Mouse (Mus musculus): ENCODE measurements around the gene Disp3. TPM values are rescaled to one million over a fixed set of nuclear protein-coding genes. Genes with fewer than 3 reads are reported as not detected.

Gene Disp3
- polyA plus RNA-seq, 1 experiment: 0.03 TPM

DNA sequence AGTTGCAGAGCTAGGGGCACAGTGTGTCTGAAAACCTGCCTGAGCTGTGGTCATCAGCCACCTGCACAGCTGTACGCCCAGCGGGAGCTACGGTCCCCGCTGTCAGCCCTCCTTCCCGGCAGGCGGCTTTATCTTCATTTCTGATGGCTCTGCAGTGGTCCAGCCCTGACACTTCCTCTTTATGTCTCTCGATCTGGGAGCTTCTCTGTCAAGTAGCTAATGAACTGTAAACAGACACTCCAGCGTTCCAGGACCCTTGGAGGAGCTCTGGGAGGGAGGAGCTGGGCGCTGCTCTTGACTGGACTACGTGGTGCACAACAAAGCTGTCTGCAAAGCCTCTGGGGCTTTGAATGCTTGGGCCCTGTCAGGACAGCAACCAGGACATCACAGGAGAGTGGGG is 67.1 kb downstream of the Disp3 start:
- H3K27me3 ChIP-seq (replicated peaks; ENCODE audit: control insufficient read depth, insufficient read depth, low read length): no peaks in the 10 kb centered on the region

DNA sequence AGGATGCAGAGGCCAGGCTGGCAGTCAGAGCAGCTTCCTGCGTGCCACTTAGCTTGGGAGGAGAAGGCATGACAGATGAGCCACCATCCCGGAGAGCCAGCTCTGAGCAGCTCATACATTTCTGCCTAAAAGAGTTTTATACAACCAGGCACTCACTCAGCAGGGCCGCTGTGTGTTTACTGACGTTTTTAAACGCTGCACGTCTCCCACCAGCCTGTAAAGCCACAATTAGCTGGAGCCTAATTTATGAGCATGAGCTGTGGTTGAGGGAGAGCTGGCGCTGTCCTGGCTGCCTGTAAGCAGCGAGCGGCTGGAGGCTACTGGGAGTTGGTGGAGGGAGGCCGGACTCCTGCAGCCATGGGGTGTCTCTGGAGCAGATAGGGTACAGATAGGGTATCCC is 69.5 kb downstream of the Disp3 start:
- Histone ChIP-seq H3K36me3 (ENCODE audit: control insufficient read depth, insufficient read depth, low read length) (no peaks in the 10 kb centered on the region), H3K27me3 (replicated peaks; ENCODE audit: control insufficient read depth, insufficient read depth, low read length) (no peaks in the 10 kb centered on the region), H3K4me3 (ENCODE audit: insufficient read depth, low read depth, low read length) (no peak overlapping the region), H3K27ac (ENCODE audit: insufficient read depth, low read depth, low read length) (no peak overlapping the region), H3K4me1 (ENCODE audit: control insufficient read depth, insufficient read depth, low read length) (no peaks in the 10 kb centered on the region)
- DNase-seq: no peak
- WGBS: 7% methylated on average over 10 of the region's 10 CpGs
- TF ChIP-seq CTCF (conservative IDR thresholded peaks at IDR 0.05; ENCODE audit: insufficient read depth, insufficient read length, low read depth, low read length) (no peak), POLR2A (IDR thresholded peaks at IDR 0.05; ENCODE audit: low read depth, low read length) (no peak)

More for the DNA sequence above, 67.1 kb downstream of the Disp3 start:
- WGBS: 10% methylated on average over 10 of the region's 10 CpGs
- H3K27ac ChIP-seq (ENCODE audit: insufficient read depth, low read depth, low read length): no peak overlapping the region
- no peak for TF ChIP-seq POLR2A (IDR thresholded peaks at IDR 0.05; ENCODE audit: low read depth, low read length)
- TF ChIP-seq CTCF (conservative IDR thresholded peaks at IDR 0.05; ENCODE audit: insufficient read depth, insufficient read length, low read depth, low read length): no peak
- no peaks in the 10 kb centered on the region for H3K4me1 ChIP-seq (ENCODE audit: control insufficient read depth, insufficient read depth, low read length)
- no peak for DNase-seq
- no peaks in the 10 kb centered on the region for H3K36me3 ChIP-seq (ENCODE audit: control insufficient read depth, insufficient read depth, low read length)
- H3K4me3 ChIP-seq (ENCODE audit: insufficient read depth, low read depth, low read length): no peak overlapping the region

DNA sequence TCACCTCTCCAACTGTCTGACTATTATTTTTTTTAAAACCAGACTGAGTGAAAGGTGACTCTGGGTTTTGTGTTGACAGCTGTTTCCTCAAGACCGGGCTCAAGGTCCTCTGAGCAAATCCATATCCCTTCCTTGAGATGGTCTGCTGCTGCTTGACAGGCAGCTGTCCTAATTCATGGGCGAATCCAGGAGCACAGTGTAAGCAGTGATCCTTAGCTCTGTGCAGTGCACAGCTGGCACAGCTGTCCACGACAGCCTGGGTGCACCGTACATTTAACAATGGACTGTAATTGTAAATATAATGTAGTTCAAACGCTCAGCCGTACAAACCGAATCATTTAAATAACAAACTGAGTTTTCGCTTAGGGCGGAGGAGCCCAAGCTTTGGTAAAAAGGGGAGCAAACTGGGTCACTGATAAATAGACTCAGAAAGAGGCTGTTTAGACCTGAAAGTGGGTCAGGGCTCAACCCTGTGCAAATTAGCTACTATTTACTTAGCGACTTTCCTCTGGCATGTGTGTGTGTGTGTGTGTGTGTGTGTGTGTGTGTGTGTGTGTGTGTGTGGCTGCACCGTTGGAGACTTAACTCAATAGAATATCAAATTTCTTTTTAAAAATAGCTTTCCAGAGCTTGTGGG is 72.4 kb downstream of the Disp3 start:
- H3K4me3 ChIP-seq (ENCODE audit: insufficient read depth, low read depth, low read length): no peak overlapping the region
- H3K4me1 ChIP-seq (ENCODE audit: control insufficient read depth, insufficient read depth, low read length): no peaks in the 10 kb centered on the region
- no peak overlapping the region for H3K27ac ChIP-seq (ENCODE audit: insufficient read depth, low read depth, low read length)
- no peak for DNase-seq
- 21% methylated on average over 11 of the region's 11 CpGs for WGBS
- H3K27me3 ChIP-seq (replicated peaks; ENCODE audit: control insufficient read depth, insufficient read depth, low read length): no peaks in the 10 kb centered on the region
- H3K36me3 ChIP-seq (ENCODE audit: control insufficient read depth, insufficient read depth, low read length): no peaks in the 10 kb centered on the region
- TF ChIP-seq CTCF (conservative IDR thresholded peaks at IDR 0.05; ENCODE audit: insufficient read depth, insufficient read length, low read depth, low read length): no peak
- no peak for TF ChIP-seq POLR2A (IDR thresholded peaks at IDR 0.05; ENCODE audit: low read depth, low read length)

DNA sequence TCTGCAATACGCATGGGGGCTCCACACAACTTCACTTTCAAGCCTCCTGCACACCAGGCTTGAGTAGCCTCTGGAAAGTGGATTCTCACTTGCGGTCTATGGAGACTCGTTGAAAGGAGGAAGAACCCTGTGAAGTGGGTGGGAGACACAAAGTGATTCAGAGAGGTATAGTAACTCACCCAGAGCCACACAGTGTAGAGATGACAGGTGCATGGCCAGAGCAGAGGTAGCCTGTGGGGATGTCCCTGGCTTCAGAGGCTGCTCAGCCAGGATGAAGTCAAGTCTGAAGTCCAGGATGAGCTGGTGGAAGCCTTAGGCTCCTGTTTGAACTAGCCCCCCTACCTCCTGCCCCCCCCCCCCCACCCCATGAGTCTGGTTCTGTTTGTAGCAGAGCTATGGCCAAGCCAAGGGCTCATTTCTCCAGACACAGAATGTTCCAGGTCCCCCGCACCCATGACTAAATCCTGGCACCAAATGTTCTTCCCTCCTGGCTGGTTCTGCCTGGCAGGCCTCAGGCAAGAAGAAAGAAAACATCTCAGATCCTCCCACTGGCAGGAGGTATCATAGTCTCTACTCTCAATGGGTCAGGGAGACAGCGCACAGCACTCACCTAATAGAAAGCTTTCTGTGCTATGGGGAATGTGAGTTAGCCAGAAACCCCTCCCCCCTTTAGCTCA is 73.2 kb downstream of the Disp3 start:
- WGBS: 46% methylated on average over 5 of the region's 5 CpGs
- Histone ChIP-seq H3K4me1 (ENCODE audit: control insufficient read depth, insufficient read depth, low read length) (no peaks in the 10 kb centered on the region), H3K27ac (ENCODE audit: insufficient read depth, low read depth, low read length) (no peak overlapping the region), H3K27me3 (replicated peaks; ENCODE audit: control insufficient read depth, insufficient read depth, low read length) (no peaks in the 10 kb centered on the region), H3K4me3 (ENCODE audit: insufficient read depth, low read depth, low read length) (no peak overlapping the region), H3K36me3 (ENCODE audit: control insufficient read depth, insufficient read depth, low read length) (no peaks in the 10 kb centered on the region)
- DNase-seq: no peak
- no peak for TF ChIP-seq CTCF (conservative IDR thresholded peaks at IDR 0.05; ENCODE audit: insufficient read depth, insufficient read length, low read depth, low read length)
- no peak for TF ChIP-seq POLR2A (IDR thresholded peaks at IDR 0.05; ENCODE audit: low read depth, low read length)

DNA sequence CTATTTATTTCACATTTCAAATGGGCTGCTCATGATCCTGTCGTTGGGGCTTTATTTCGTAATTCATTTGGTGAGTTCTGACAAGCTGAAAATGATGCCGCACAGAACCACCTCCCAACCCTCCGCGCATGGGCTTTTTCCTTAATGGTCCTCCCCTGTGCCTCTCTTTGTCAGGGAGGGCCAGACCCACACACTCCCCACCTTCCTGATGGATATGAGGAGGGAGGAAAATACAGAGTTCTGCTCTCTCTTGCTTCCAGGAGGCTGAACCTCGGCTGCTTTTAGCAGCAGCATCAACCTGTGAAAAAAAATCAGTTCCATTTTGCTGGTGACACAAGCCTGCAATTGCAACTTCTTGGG is 82.9 kb downstream of the Disp3 start:
- Histone ChIP-seq H3K36me3 (ENCODE audit: control insufficient read depth, insufficient read depth, low read length) (no peaks in the 10 kb centered on the region), H3K4me3 (ENCODE audit: insufficient read depth, low read depth, low read length) (no peak overlapping the region), H3K27ac (ENCODE audit: insufficient read depth, low read depth, low read length) (no peak overlapping the region), H3K27me3 (replicated peaks; ENCODE audit: control insufficient read depth, insufficient read depth, low read length) (no peaks in the 10 kb centered on the region), H3K4me1 (ENCODE audit: control insufficient read depth, insufficient read depth, low read length) (no peaks in the 10 kb centered on the region)
- TF ChIP-seq POLR2A (IDR thresholded peaks at IDR 0.05; ENCODE audit: low read depth, low read length) (no peak), CTCF (conservative IDR thresholded peaks at IDR 0.05; ENCODE audit: insufficient read depth, insufficient read length, low read depth, low read length) (no peak)
- WGBS: 51% methylated on average over 6 of the region's 6 CpGs
- DNase-seq: no peak

DNA sequence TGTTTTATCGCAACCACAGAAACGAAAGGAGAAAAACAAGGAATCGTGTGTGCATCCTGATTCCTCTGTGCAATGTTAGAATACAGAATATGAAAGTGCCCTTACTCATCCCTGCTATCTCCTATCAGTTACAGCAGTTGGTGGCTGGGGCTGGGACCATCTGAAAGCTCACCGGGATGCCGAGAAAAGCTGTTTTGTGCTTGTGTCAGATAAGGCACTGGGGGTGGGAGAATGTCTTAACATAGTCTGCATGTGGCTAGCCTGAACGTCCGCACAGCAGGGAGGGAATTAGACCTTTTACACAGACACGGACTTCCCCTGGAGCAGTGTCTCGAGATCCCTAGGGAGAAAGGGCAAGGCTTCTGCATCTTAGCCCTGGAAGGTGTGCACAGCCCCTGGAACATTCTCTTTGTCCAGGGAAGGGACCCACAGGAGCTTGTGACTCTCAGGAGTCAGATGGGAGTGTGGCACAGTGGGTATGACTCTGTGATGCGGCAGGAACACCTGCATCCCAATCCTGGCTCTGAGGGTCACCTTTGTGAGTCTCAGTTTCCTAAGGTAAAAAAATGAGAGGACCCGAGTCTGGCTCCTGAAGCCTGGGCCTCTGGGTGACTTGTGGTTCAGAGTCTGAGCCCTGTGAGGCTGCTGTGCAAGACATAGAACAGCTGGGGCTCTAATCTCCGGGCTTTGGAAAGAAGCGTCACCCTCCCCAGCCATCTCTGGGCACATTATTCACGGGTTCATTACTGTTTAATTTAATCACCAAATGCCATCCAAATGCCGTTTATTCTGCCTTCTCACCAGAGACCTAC is 83.5 kb downstream of the Disp3 start:
- H3K27ac ChIP-seq (ENCODE audit: insufficient read depth, low read depth, low read length): no peak overlapping the region
- no peak overlapping the region for H3K4me3 ChIP-seq (ENCODE audit: insufficient read depth, low read depth, low read length)
- H3K36me3 ChIP-seq (ENCODE audit: control insufficient read depth, insufficient read depth, low read length): no peaks in the 10 kb centered on the region
- 60% methylated on average over 15 of the region's 15 CpGs for WGBS
- TF ChIP-seq CTCF (conservative IDR thresholded peaks at IDR 0.05; ENCODE audit: insufficient read depth, insufficient read length, low read depth, low read length): no peak
- TF ChIP-seq POLR2A (IDR thresholded peaks at IDR 0.05; ENCODE audit: low read depth, low read length): no peak
- H3K4me1 ChIP-seq (ENCODE audit: control insufficient read depth, insufficient read depth, low read length): no peaks in the 10 kb centered on the region
- no peak for DNase-seq
- H3K27me3 ChIP-seq (replicated peaks; ENCODE audit: control insufficient read depth, insufficient read depth, low read length): no peaks in the 10 kb centered on the region

DNA sequence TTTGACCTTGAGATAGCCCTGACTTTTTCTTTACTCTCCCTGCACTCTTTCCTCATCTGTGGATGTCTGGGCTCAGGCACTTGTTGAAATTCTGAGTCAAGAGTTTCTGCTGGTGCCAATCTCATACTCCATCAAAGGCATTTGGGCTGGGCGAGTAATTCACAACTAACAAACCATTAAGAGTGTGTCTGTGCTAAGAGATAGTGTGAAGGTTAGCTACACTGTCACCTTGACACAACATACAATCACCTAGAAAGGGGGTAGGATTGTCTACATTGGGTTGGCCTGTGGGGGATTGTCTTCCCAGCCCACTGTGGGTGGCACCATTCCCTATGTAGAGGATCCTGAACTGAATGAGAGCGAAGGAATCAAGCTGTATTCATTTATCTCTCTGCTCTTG is 84.2 kb downstream of the Disp3 start:
- no peaks in the 10 kb centered on the region for H3K36me3 ChIP-seq (ENCODE audit: control insufficient read depth, insufficient read depth, low read length)

More for the DNA sequence above, 84.2 kb downstream of the Disp3 start:
- Histone ChIP-seq H3K27me3 (replicated peaks; ENCODE audit: control insufficient read depth, insufficient read depth, low read length) (no peaks in the 10 kb centered on the region), H3K4me3 (ENCODE audit: insufficient read depth, low read depth, low read length) (no peak overlapping the region), H3K4me1 (ENCODE audit: control insufficient read depth, insufficient read depth, low read length) (no peaks in the 10 kb centered on the region), H3K27ac (ENCODE audit: insufficient read depth, low read depth, low read length) (no peak overlapping the region)
- DNase-seq: no peak
- 92% methylated on average over 2 of the region's 2 CpGs for WGBS
- no peak for TF ChIP-seq CTCF (conservative IDR thresholded peaks at IDR 0.05; ENCODE audit: insufficient read depth, insufficient read length, low read depth, low read length)
- TF ChIP-seq POLR2A (IDR thresholded peaks at IDR 0.05; ENCODE audit: low read depth, low read length): no peak
